Mouse (Mus musculus): ENCODE data around the gene Lsm4.

GRCm38 (mm10) chr8:70725792-70726447 lies 52.9 kb downstream of the Lsm4 start:
- TF ChIP-seq ZKSCAN1 (IDR thresholded peaks at IDR 0.05; ENCODE audit: borderline replicate concordance, low read depth, low read length), result no peak
- TF ChIP-seq POLR2A (IDR thresholded peaks at IDR 0.05; ENCODE audit: low read depth, low read length), result no peak
- no peak for TF ChIP-seq E2F4 (IDR thresholded peaks at IDR 0.05; ENCODE audit: insufficient replicate concordance, low read depth, low read length)
- TF ChIP-seq TCF12 (IDR thresholded peaks at IDR 0.05; ENCODE audit: low read depth, low read length), result no peak
